Mouse (Mus musculus) forebrain, embryonic 16.5 days (tissue): ENCODE measurements around the gene Scarb1. TPM values are rescaled to one million over a fixed set of nuclear protein-coding genes. Genes with fewer than 3 reads are reported as not detected.

Source experiments
- ATAC-seq: fragments of 200-750 bp; cut with Nextera tagmentation; 2 replicates; pipeline ENCODE4 v1.8.0; 2017; ENCODE audit warnings: mild to moderate bottlenecking, moderate library complexity
- H3K27ac ChIP-seq: fragments of 300-500 bp; sonication (generic); 2 replicates; pipeline ENCODE4 v1.5.1; 2014; ENCODE audit warnings: low read length, control low read depth
- H3K27me3 ChIP-seq: fragments of 300-500 bp; sonication (generic); replicated peaks from 2 replicates; pipeline ENCODE4 v1.6.1; 2014; ENCODE audit warnings: low read length; ENCODE audit not compliant: control insufficient read depth, insufficient read depth
- H3K36me3 ChIP-seq: fragments of 300-500 bp; sonication (generic); 2 replicates; pipeline ENCODE4 v1.6.1; 2014; ENCODE audit not compliant: control insufficient read depth, insufficient read depth
- H3K4me1 ChIP-seq: fragments of 300-500 bp; sonication (generic); replicated peaks from 2 replicates; pipeline ENCODE4 v1.6.1; 2014; ENCODE audit warnings: low read length; ENCODE audit not compliant: control insufficient read depth, insufficient read depth
- H3K4me2 ChIP-seq: fragments of 300-500 bp; sonication (generic); 2 replicates; pipeline ENCODE4 v1.6.1; 2014; ENCODE audit warnings: mild to moderate bottlenecking, low read length, control low read depth
- H3K4me3 ChIP-seq: fragments of 300-500 bp; sonication (generic); replicated peaks from 2 replicates; pipeline ENCODE4 v1.5.1; 2014; ENCODE audit warnings: mild to moderate bottlenecking, low read length, control low read depth
- H3K9ac ChIP-seq: fragments of 300-500 bp; sonication (generic); replicated peaks from 2 replicates; pipeline ENCODE4 v1.6.1; 2014; ENCODE audit warnings: low read depth, low read length, control low read depth
- H3K9me3 ChIP-seq: fragments of 300-500 bp; sonication (generic); 2 replicates; pipeline ENCODE4 v1.6.1; 2016; ENCODE audit warnings: low read length; ENCODE audit not compliant: control insufficient read depth
- WGBS: fragments of 180-500 bp; shearing (Covaris S2); extraction: QIAGEN DNeasy Blood & Tissue Kit; methylation state at CpG from one replicate; pipeline ENCODE4 v1.1.7; 2014; 5-methylcytosine and 5-hydroxymethylcytosine counted together
- polyA plus RNA-seq: library from polyadenylated mRNA; unstranded; fragments of >200 nt; fragmentation: Nextera tagmentation; extraction: Ambion mirVana; gene quantifications from 2 replicates; pipeline ENCODE4 v1.2.1, GENCODE M21; 2015

Gene Scarb1
- polyA plus RNA-seq, 1 experiment from 2014 or later: 38.3 TPM

DNA sequence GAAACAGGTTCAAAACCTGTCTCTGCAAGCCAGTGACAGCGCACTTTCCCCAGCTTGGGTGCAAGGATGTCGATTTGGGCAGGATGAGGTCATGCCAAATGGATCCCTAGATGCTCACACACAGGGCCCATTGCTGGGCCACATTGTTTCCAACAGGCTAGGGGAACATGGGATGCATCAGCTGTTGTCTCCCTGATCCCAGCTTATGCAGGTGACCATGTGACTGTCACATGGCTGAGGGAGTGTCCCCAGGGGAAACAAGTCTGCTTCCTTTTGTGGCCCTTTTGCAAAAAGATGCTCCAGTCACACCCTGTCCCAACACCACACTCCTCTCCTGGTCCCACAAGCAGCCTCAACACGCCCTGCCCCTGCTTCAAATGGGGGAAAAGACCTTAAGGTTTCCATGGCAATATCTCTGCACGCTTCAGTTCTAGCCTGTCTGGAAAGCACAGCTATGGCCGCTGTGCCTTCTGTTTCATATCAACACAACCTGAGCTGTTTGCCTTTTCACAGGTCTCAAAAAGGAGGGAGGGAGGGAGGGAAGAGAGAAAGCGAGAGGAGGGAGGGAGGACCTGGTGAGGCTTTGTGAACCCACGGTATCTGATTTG, 14.1 kb upstream of the Scarb1 start:
- no peak overlapping the region for H3K4me3 ChIP-seq
- H3K9me3 ChIP-seq: no peaks in the 10 kb centered on the region
- no peaks in the 10 kb centered on the region for H3K4me1 ChIP-seq
- H3K27me3 ChIP-seq: no peaks in the 10 kb centered on the region
- no peak for ATAC-seq
- 47% methylated on average over 7 of the region's 7 CpGs for WGBS
- no peak overlapping the region for H3K9ac ChIP-seq
- H3K4me2 ChIP-seq: no peak overlapping the region
- no peak overlapping the region for H3K27ac ChIP-seq
- H3K36me3 ChIP-seq: no peaks in the 10 kb centered on the region

DNA sequence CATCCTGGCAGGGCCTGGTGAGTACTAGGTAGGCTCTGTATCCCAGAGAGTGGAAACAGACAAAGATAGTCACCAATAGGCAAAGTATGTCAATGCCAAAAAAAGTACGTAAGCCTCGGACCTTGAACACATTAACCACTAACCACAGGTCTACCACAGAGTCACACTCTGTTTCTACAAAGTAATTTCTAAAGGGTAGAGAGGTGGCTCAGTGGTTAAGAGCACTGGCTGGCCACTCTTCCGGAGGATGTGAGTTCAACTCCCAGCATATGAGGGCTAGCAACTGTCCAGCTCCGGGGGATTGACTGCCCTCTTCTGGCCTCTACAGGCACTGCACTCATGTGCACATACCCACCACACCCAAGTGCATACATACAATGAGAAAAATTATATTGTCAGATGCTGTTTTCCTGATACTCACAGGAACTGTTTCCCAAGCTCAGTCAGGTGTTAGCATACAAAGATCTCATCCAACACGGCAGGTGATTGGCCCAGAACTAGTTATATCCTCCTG, 11.9 kb upstream of the Scarb1 start:
- ATAC-seq: no peak
- H3K4me3 ChIP-seq: no peak overlapping the region
- H3K4me1 ChIP-seq: no peaks in the 10 kb centered on the region
- no peak overlapping the region for H3K27ac ChIP-seq
- H3K36me3 ChIP-seq: no peaks in the 10 kb centered on the region
- no peaks in the 10 kb centered on the region for H3K9me3 ChIP-seq
- WGBS: 94% methylated on average over 5 of the region's 5 CpGs
- H3K27me3 ChIP-seq: no peaks in the 10 kb centered on the region
- no peak overlapping the region for H3K9ac ChIP-seq
- no peak overlapping the region for H3K4me2 ChIP-seq

DNA sequence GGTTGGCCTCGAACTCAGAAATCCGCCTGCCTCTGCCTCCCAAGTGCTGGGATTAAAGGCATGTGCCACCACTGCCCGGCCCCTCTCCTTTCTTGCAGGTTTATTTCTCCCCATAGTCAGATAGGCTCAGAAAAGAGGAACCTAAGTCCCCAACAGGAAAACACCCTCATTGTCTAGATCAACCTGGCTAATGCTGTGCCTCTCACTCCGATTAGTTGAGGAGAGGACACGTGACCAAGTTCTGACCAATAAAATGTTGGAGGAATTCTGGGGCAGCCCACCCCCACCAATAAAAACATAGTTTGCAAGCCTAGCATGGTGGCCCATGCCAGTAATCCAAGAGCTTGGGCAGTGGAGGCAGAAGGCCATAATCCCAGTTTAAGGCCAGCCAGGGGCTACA, 11.0 kb upstream of the Scarb1 start:
- Histone ChIP-seq H3K36me3 (no peaks in the 10 kb centered on the region), H3K9me3 (no peaks in the 10 kb centered on the region), H3K9ac (no peak overlapping the region), H3K4me2 (no peak overlapping the region), H3K4me1 (no peaks in the 10 kb centered on the region), H3K27ac (no peak overlapping the region), H3K4me3 (no peak overlapping the region), H3K27me3 (no peaks in the 10 kb centered on the region)
- no peak for ATAC-seq
- 93% methylated on average over 5 of the region's 5 CpGs for WGBS

DNA sequence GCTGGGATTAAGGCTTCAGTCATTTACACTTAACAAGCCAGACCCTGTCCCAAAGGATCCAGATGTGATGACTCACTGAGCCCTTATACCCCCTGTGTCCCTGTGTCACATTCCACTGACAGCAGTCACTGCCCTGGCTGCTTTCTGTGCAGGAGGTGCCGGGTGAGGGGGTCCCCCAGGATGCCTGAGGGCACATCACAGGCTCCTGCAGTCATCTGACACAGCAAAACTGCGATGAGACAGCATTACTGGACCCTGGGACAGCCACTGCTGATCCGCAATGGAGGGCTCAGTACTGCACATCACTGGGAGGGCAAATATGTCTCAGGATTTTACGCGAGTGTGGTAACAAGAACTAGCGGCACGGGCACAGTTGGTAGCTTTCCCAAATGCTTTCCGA, 10.2 kb upstream of the Scarb1 start:
- H3K4me1 ChIP-seq: no peaks in the 10 kb centered on the region
- no peaks in the 10 kb centered on the region for H3K36me3 ChIP-seq
- no peaks in the 10 kb centered on the region for H3K9me3 ChIP-seq
- WGBS: 84% methylated on average over 8 of the region's 8 CpGs
- no peak overlapping the region for H3K27ac ChIP-seq
- H3K4me3 ChIP-seq: no peak overlapping the region
- H3K27me3 ChIP-seq: no peaks in the 10 kb centered on the region
- no peak for ATAC-seq
- H3K9ac ChIP-seq: no peak overlapping the region
- H3K4me2 ChIP-seq: no peak overlapping the region

DNA sequence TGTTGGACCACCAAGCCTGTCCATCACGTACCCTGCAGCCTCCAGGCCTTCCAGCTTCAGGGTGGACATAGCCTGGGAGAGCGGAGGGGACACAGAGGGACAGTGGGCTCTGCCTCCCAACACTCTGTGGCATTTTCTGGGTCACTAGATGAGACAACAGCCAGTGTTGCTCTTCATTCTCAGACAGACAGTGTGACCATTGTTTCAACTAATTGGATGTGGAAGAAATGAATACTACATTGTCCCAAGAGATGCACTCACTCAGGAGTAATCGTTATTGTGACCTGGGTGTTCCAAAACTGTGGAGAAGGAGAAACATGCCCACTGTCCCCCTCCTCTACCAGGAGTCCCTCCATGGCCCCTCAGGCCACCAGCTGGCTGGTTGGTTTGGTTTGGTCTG, 8.5 kb upstream of the Scarb1 start:
- WGBS: 70% methylated on average over 3 of the region's 3 CpGs
- H3K36me3 ChIP-seq: no peaks in the 10 kb centered on the region
- ATAC-seq: no peak
- no peak overlapping the region for H3K4me2 ChIP-seq
- no peak overlapping the region for H3K27ac ChIP-seq
- no peaks in the 10 kb centered on the region for H3K4me1 ChIP-seq
- H3K4me3 ChIP-seq: no peak overlapping the region
- H3K27me3 ChIP-seq: no peaks in the 10 kb centered on the region
- H3K9me3 ChIP-seq: no peaks in the 10 kb centered on the region
- H3K9ac ChIP-seq: no peak overlapping the region

DNA sequence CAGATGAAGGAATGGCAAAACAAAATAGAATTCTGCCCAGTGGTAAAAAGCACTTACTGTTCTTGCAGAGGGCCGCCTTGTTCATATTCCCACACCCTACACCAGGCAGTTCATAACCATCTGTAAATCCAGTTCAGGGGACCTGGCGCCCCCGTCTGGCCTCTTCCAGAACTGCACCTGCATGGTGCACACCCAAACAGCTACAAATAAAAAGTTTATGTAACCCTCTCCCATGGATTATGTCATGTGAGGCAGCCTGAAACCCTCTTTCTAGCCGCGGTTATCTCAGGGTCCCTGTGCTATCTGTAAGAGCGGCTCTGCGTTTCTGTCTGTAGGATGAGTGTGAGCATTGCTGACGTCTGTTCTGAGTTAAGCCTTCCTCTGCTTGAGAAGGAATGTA, 7.6 kb upstream of the Scarb1 start:
- Histone ChIP-seq H3K36me3 (no peaks in the 10 kb centered on the region), H3K4me2 (no peak overlapping the region), H3K4me3 (no peak overlapping the region), H3K27ac (no peak overlapping the region), H3K27me3 (no peaks in the 10 kb centered on the region), H3K9ac (no peak overlapping the region), H3K4me1 (no peaks in the 10 kb centered on the region), H3K9me3 (no peaks in the 10 kb centered on the region)
- 38% methylated on average over 8 of the region's 8 CpGs for WGBS
- ATAC-seq: no peak

DNA sequence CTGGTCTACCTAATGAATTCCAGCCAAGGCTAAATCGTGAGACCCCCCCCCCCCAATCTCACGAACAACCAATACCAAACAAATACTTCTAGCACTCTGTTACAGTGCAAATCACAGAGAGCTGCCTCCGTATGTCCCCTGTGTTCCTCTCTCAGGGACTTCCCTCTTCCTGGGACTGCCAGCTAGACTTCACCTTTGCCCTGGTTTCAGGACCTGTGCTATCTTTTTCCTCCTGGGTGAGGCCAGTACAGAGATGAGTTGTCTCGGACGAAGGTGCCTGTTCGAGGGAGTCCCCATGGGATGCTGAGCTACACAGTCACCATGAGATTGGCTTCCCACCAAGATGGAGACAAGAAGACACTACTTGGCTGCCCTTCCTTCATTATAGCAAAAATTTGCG, 7.2 kb upstream of the Scarb1 start:
- Histone ChIP-seq H3K36me3 (no peaks in the 10 kb centered on the region), H3K4me3 (no peak overlapping the region), H3K4me1 (no peaks in the 10 kb centered on the region), H3K27ac (no peak overlapping the region), H3K9ac (no peak overlapping the region), H3K27me3 (no peaks in the 10 kb centered on the region), H3K9me3 (no peaks in the 10 kb centered on the region), H3K4me2 (no peak overlapping the region)
- ATAC-seq: no peak
- WGBS: 71% methylated on average over 7 of the region's 7 CpGs

DNA sequence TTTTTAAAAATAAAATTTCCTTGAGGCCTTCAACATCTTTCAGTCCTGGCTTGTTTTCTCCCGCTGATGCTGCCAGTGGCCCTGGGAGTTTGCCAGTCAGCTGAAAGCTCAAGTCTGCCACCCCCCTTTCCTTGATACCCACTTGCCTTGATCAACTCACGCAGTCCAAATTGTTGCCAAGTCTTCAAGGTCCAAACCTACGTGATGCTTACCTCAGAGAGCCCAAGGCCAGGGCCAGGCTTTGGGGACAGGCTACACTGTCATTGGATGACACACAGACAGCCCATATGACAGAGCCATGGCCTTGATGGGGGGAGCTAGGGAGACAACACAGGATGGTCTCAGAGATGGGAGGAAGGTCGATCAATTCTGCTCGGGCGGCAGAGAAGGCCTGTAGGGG, 3.4 kb upstream of the Scarb1 start:
- no peak overlapping the region for H3K4me3 ChIP-seq
- 89% methylated on average over 6 of the region's 6 CpGs for WGBS
- H3K4me2 ChIP-seq: no peak overlapping the region
- H3K9me3 ChIP-seq: no peaks in the 10 kb centered on the region
- no peak for ATAC-seq
- no peak overlapping the region for H3K27ac ChIP-seq
- H3K27me3 ChIP-seq: no peaks in the 10 kb centered on the region
- no peaks in the 10 kb centered on the region for H3K36me3 ChIP-seq
- H3K4me1 ChIP-seq: peaks cover 23% of the 10 kb centered on the region
- no peak overlapping the region for H3K9ac ChIP-seq

DNA sequence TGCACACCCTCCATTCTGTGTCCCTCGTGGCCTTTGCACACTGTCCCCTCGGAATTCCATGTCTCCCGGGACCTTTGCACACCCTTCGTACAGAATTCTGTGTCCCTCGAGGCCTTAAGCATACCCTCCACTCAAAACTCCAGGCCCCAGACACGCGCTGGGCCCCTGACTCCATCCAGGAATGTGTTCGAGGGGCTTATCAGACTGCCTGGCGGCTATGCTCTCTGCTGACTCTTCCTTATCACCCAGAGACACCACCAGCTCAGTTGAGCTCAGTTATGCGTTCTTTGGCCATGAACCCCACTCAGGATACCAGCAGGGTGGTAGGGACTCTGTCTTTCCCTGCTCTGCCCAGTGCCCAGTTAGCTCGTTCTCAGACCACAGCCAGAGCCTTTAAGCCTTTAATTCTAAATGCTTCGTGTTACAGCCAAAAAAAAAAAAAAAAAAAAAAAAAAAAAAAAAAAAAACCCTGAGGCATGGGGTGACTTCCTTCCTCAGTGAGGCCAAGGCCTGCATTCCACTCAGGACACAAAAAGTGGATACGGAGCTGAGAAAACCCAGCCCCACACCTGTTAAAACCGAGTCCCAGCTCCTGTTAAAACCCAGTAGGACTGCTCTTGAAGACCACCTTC, 681 bp upstream of the Scarb1 start:
- no peak; the same call in 1 of the 2 replicates for ATAC-seq
- Histone ChIP-seq H3K9ac (peak overlapping the region; percentile 75), H3K36me3 (no peaks in the 10 kb centered on the region), H3K27me3 (no peaks in the 10 kb centered on the region), H3K27ac (no peak overlapping the region), H3K4me2 (peak overlapping the region; percentile 92), H3K9me3 (no peaks in the 10 kb centered on the region), H3K4me3 (peak overlapping the region; percentile 61), H3K4me1 (peaks cover 27% of the 10 kb centered on the region)
- WGBS: 64% methylated on average over 14 of the region's 14 CpGs
